Mouse (Mus musculus): ENCODE data around the gene Eif1ax. TPM values are rescaled to one million over a fixed set of nuclear protein-coding genes. Genes with fewer than 3 reads are reported as not detected.
"Not testable (repeated sequence)": the region's sequence is repeated elsewhere in the genome, so short reads cannot be mapped to it uniquely, and the experiment has no call there.

Eif1ax gene
- polyA plus RNA-seq, 1 experiment from 2014 or later, result 116 TPM

DNA sequence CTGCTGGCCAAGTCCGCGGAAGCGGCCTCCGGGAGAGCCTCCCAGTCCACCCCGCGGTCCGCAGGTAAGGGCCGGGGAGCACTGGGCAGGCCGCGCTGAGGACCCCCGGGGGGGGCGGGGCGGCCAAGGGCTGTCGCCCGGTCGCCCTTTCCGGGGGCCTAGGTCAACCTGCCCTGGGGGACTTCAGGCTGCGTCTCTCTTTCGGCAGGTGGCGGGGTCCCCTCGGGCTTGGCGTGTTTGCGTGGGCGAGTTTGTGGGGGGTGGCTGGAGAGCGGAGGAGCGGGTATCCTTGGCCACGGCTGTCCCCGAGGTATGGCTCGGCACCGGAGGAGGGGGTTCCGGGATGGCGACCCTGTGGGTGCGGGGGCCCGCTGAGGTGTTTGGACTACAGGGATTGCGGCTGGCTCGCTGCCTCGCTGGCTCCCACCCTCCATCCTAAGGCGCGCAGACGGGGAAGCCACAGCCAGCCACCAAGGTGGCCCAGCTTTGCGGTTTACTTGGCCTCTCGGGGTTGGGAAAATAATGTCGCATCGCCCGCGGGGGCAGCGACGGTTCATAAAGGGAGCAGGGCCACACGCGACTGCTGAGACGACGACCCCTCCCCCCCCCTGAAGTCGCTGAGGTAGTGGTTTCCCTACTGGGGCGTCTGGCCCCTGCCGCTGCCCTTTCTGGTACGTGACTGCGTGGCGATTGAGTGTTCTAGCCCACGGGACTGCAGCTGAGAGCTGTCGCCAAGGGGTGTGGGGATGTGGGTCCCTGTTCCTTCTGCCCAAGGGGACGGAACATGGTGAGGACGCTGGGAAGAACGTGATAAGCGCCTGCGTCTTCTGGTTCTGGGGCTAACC lies 43.1 kb downstream of the Eif1ax start:
- peak overlapping the region; percentile 60 for H3K4me2 ChIP-seq (replicated peaks)
- H3K27me3 ChIP-seq (ENCODE audit: control insufficient read depth, insufficient read depth, low read length), result no peaks in the 10 kb centered on the region
- H3K27ac ChIP-seq, result peak overlapping the region; percentile 59
- WGBS, result 12% methylated on average over 48 of the region's 65 CpGs
- no peaks in the 10 kb centered on the region for H3K9me3 ChIP-seq (ENCODE audit: control insufficient read depth, low read length)
- DNase-seq (ENCODE audit: low spot score) (no peak), ATAC-seq (ENCODE audit: low FRiP score) (peak; percentile 75)
- H3K36me3 ChIP-seq (replicated peaks; ENCODE audit: control insufficient read depth, insufficient read depth), result no peaks in the 10 kb centered on the region
- peak overlapping the region; percentile 65 for H3K9ac ChIP-seq
- H3K4me1 ChIP-seq (replicated peaks; ENCODE audit: control insufficient read depth, insufficient read depth, low read length), result no peaks in the 10 kb centered on the region
- H3K4me3 ChIP-seq (replicated peaks; ENCODE audit: low read length), result peak overlapping the region; percentile 62

DNA sequence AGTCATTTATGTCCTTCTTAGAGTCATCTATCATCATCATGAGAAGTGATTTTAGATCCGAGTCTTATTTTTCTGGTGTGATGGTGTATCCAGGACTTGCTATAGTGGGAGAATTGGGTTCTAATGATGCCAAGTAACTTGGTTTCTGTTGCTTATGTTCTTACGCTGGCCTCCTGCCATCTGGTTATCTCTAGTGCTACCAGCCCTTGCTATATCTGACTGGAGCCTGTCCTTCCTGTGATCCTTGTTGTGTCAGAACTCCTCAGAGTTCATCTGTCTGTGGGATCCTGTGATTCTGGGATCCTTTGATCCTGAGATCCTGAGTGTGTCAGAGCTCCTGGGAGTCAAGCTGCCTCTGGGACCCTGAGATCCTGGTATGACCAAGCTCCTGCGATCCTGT lies 58.5 kb downstream of the Eif1ax start:
- H3K27me3 ChIP-seq (ENCODE audit: control insufficient read depth, insufficient read depth, low read length); H3K4me1 ChIP-seq (replicated peaks; ENCODE audit: control insufficient read depth, insufficient read depth, low read length); H3K4me3 ChIP-seq (replicated peaks; ENCODE audit: low read length); H3K4me2 ChIP-seq (replicated peaks); ATAC-seq (ENCODE audit: low FRiP score); H3K9ac ChIP-seq; H3K27ac ChIP-seq; H3K9me3 ChIP-seq (ENCODE audit: control insufficient read depth, low read length); H3K36me3 ChIP-seq (replicated peaks; ENCODE audit: control insufficient read depth, insufficient read depth); DNase-seq (ENCODE audit: low spot score): not testable (repeated sequence)
- WGBS, result 92% methylated on average over 3 of the region's 3 CpGs

Other genes starting within 250 kb of the Eif1ax start
- gene Rps6ka3, start 161.9 kb upstream of the Eif1ax start, polyA plus RNA-seq (2014; fragmentation: Nextera tagmentation; extraction: Ambion mirVana), result 4.0 and 4.7 TPM in 2 replicates
- gene Map7d2, start 42.4 kb downstream of the Eif1ax start, polyA plus RNA-seq (2014; fragmentation: Nextera tagmentation; extraction: Ambion mirVana), result 38.2 and 44.6 TPM in 2 replicates
- gene Bclaf3, start 154.5 kb downstream of the Eif1ax start, polyA plus RNA-seq (2014; fragmentation: Nextera tagmentation; extraction: Ambion mirVana), result 22.4 and 23.0 TPM in 2 replicates

Measured in hindbrain, embryonic 14.5 days (tissue).